Mouse (Mus musculus): ENCODE measurements at regions not wholly inside any gene's neighbourhood (a gene's known extent, or its start where the extent isn't known, plus 50 kb on each side); places are given as distances from the start of the nearest gene placed in this dataset.

DNA sequence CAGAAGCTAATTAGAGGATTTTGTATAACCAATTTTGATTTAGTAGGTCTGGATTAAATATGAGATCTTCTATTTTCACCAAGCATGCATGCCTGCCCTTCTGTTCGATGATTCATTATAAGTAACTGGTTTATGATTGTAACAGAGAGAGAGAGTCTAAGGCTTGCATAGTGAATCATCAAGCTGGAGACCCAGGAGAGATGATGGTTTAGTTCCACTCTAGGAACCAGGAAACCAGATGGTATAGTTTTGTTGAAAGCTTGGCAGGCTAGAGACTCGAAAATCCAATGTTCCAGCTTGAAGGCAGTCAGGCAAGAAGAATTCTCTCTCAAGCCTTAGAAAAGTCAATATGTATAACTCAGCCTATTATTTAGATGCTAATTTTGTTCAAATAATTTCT is 3475.7 kb downstream of the 9330182O14Rik start:
- TF ChIP-seq POLR2A (IDR thresholded peaks at IDR 0.05; ENCODE audit: extremely low read depth, insufficient read depth, low read length) (no peak), CTCF (IDR thresholded peaks at IDR 0.05; ENCODE audit: extremely low read depth, insufficient read depth, low read length) (no peak)

Data from cortical plate, adult 2 months (tissue).